Mouse (Mus musculus): ENCODE results near the gene Ankrd6. TPM values are rescaled to one million over a fixed set of nuclear protein-coding genes. Genes with fewer than 3 reads are reported as not detected.
A peak's percentile ranks its signal among the peaks of the same experiment; 100 is the strongest.

The Ankrd6 gene
- 24.0 and 27.1 TPM in 2 replicates for polyA plus RNA-seq (2016; fragmentation: Nextera tagmentation; extraction: Ambion mirVana)

- Histone ChIP-seq H3K4me1 (replicated peaks) (peaks cover 49% of the 10 kb centered on the region), H3K9me3 (no peaks in the 10 kb centered on the region), H3K4me3 (peak within 1 kb of the TSS; percentile 79), H3K36me3 (no peaks in the 10 kb centered on the region), H3K27me3 (ENCODE audit: insufficient read depth, poor library complexity, severe bottlenecking) (peaks cover 21% of the 10 kb centered on the region), H3K27ac (peak within 1 kb of the TSS; percentile 89)
- peak; percentile 90 for DNase-seq (ENCODE audit: low spot score)
- WGBS, result under 1% methylated on average over 66 of the region's 66 CpGs
Observed at GRCm38 (mm10) chr4:32950356-32951034, at the start of gene Ankrd6. Ankrd6 (minus strand) TSS chr4:32950841.

- DNase-seq (ENCODE audit: low spot score), result no peak
- 95% methylated on average over 8 of the region's 8 CpGs for WGBS
- Histone ChIP-seq H3K27ac (no peak overlapping the region), H3K4me3 (no peak overlapping the region), H3K36me3 (peaks cover 36% of the 10 kb centered on the region), H3K4me1 (replicated peaks) (no peaks in the 10 kb centered on the region), H3K9me3 (no peaks in the 10 kb centered on the region), H3K27me3 (ENCODE audit: insufficient read depth, poor library complexity, severe bottlenecking) (no peaks in the 10 kb centered on the region)
Observed at GRCm38 (mm10) chr4:32998996-32999395, 48.4 kb upstream of the Ankrd6 start.

- WGBS, result 88% methylated on average over 5 of the region's 5 CpGs
- Histone ChIP-seq H3K9me3 (no peaks in the 10 kb centered on the region), H3K36me3 (peaks cover 33% of the 10 kb centered on the region), H3K4me1 (replicated peaks) (no peaks in the 10 kb centered on the region), H3K27ac (no peak overlapping the region), H3K27me3 (ENCODE audit: insufficient read depth, poor library complexity, severe bottlenecking) (no peaks in the 10 kb centered on the region), H3K4me3 (no peak overlapping the region)
- no peak for DNase-seq (ENCODE audit: low spot score)
Observed at GRCm38 (mm10) chr4:32997571-32997970, 46.9 kb upstream of the Ankrd6 start.

- H3K27me3 ChIP-seq (ENCODE audit: insufficient read depth, poor library complexity, severe bottlenecking), result no peaks in the 10 kb centered on the region
- no peaks in the 10 kb centered on the region for H3K9me3 ChIP-seq
- DNase-seq (ENCODE audit: low spot score), result no peak
- no peak overlapping the region for H3K4me3 ChIP-seq
- no peak overlapping the region for H3K27ac ChIP-seq
- H3K4me1 ChIP-seq (replicated peaks), result no peaks in the 10 kb centered on the region
- peaks cover 27% of the 10 kb centered on the region for H3K36me3 ChIP-seq
- 98% methylated on average over 5 of the region's 5 CpGs for WGBS
Observed at GRCm38 (mm10) chr4:32996083-32996482, 45.4 kb upstream of the Ankrd6 start.

- peaks cover 24% of the 10 kb centered on the region for H3K36me3 ChIP-seq
- 68% methylated on average over 3 of the region's 3 CpGs for WGBS
- H3K27me3 ChIP-seq (ENCODE audit: insufficient read depth, poor library complexity, severe bottlenecking), result no peaks in the 10 kb centered on the region
Observed at GRCm38 (mm10) chr4:32994168-32994567, 43.5 kb upstream of the Ankrd6 start.

GRCm38 (mm10) chr4:32989346-32989745 lies 38.7 kb upstream of the Ankrd6 start:
- WGBS, result 92% methylated on average over 2 of the region's 2 CpGs
- DNase-seq (ENCODE audit: low spot score), result no peak

More at GRCm38 (mm10) chr4:32994168-32994567, 43.5 kb upstream of the Ankrd6 start:
- no peak overlapping the region for H3K27ac ChIP-seq
- H3K4me3 ChIP-seq, result no peak overlapping the region
- no peak for DNase-seq (ENCODE audit: low spot score)
- H3K9me3 ChIP-seq, result no peaks in the 10 kb centered on the region
- no peaks in the 10 kb centered on the region for H3K4me1 ChIP-seq (replicated peaks)

GRCm38 (mm10) chr4:32987006-32987405 lies 36.4 kb upstream of the Ankrd6 start:
- 68% methylated on average over 3 of the region's 3 CpGs for whole genome bisulfite sequencing
- Histone ChIP-seq H3K9me3 (no peaks in the 10 kb centered on the region), H3K36me3 (no peaks in the 10 kb centered on the region), H3K4me1 (replicated peaks) (peaks cover 40% of the 10 kb centered on the region), H3K4me3 (no peak overlapping the region), H3K27me3 (ENCODE audit: insufficient read depth, poor library complexity, severe bottlenecking) (peaks cover 2% of the 10 kb centered on the region), H3K27ac (no peak overlapping the region)
- no peak for DNase-seq (ENCODE audit: low spot score)

More at GRCm38 (mm10) chr4:32989346-32989745, 38.7 kb upstream of the Ankrd6 start:
- no peaks in the 10 kb centered on the region for H3K9me3 ChIP-seq
- H3K4me1 ChIP-seq (replicated peaks), result peaks cover 23% of the 10 kb centered on the region
- H3K36me3 ChIP-seq, result 0 out of 2 replicates have a peak, but pooled peaks cover 5% of the 10 kb centered on the region
- H3K27me3 ChIP-seq (ENCODE audit: insufficient read depth, poor library complexity, severe bottlenecking), result no peaks in the 10 kb centered on the region
- no peak overlapping the region for H3K4me3 ChIP-seq
- H3K27ac ChIP-seq, result no peak overlapping the region

GRCm38 (mm10) chr4:32985684-32986083 lies 35.0 kb upstream of the Ankrd6 start:
- Histone ChIP-seq H3K4me3 (peak overlapping the region; percentile 91), H3K36me3 (no peaks in the 10 kb centered on the region), H3K9me3 (no peaks in the 10 kb centered on the region), H3K27me3 (ENCODE audit: insufficient read depth, poor library complexity, severe bottlenecking) (peaks cover 14% of the 10 kb centered on the region), H3K4me1 (replicated peaks) (peaks cover 51% of the 10 kb centered on the region), H3K27ac (peak overlapping the region; percentile 60; the same call in 1 of the 2 replicates)
- 7% methylated on average over 3 of the region's 3 CpGs for WGBS
- DNase-seq (ENCODE audit: low spot score), result peak; percentile 22

- peak overlapping the region; percentile 99 for H3K27ac ChIP-seq
- WGBS, result 8% methylated on average over 13 of the region's 13 CpGs
- peaks cover 51% of the 10 kb centered on the region for H3K4me1 ChIP-seq (replicated peaks)
- H3K27me3 ChIP-seq (ENCODE audit: insufficient read depth, poor library complexity, severe bottlenecking), result peaks cover 14% of the 10 kb centered on the region
- peak overlapping the region; percentile 91 for H3K4me3 ChIP-seq
- no peaks in the 10 kb centered on the region for H3K9me3 ChIP-seq
- DNase-seq (ENCODE audit: low spot score), result peak; percentile 34
- no peaks in the 10 kb centered on the region for H3K36me3 ChIP-seq
Observed at GRCm38 (mm10) chr4:32984801-32985675, 34.4 kb upstream of the Ankrd6 start.

GRCm38 (mm10) chr4:32984242-32984641 lies 33.6 kb upstream of the Ankrd6 start:
- Histone ChIP-seq H3K4me1 (replicated peaks) (peaks cover 51% of the 10 kb centered on the region), H3K36me3 (no peaks in the 10 kb centered on the region), H3K4me3 (peak overlapping the region; percentile 91), H3K27ac (peak overlapping the region; percentile 99), H3K9me3 (no peaks in the 10 kb centered on the region), H3K27me3 (ENCODE audit: insufficient read depth, poor library complexity, severe bottlenecking) (peaks cover 14% of the 10 kb centered on the region)
- under 1% methylated on average over 13 of the region's 13 CpGs for WGBS
- DNase-seq (ENCODE audit: low spot score), result peak; percentile 29

- H3K36me3 ChIP-seq, result no peaks in the 10 kb centered on the region
- peak overlapping the region; percentile 99 for H3K27ac ChIP-seq
- peaks cover 14% of the 10 kb centered on the region for H3K27me3 ChIP-seq (ENCODE audit: insufficient read depth, poor library complexity, severe bottlenecking)
- peak overlapping the region; percentile 91 for H3K4me3 ChIP-seq
- H3K9me3 ChIP-seq, result no peaks in the 10 kb centered on the region
- under 1% methylated on average over 93 of the region's 94 CpGs for WGBS
- peaks cover 51% of the 10 kb centered on the region for H3K4me1 ChIP-seq (replicated peaks)
- DNase-seq (ENCODE audit: low spot score), result peak; percentile 77
Observed at GRCm38 (mm10) chr4:32983176-32984155, 32.8 kb upstream of the Ankrd6 start.

- peaks cover 51% of the 10 kb centered on the region for H3K4me1 ChIP-seq (replicated peaks)
- WGBS, result under 1% methylated on average over 18 of the region's 18 CpGs
- H3K27ac ChIP-seq, result peak within 1 kb of the TSS; percentile 99
- peak; percentile 78 for DNase-seq (ENCODE audit: low spot score)
- H3K9me3 ChIP-seq, result no peaks in the 10 kb centered on the region
- H3K4me3 ChIP-seq, result peak within 1 kb of the TSS; percentile 91
- H3K27me3 ChIP-seq (ENCODE audit: insufficient read depth, poor library complexity, severe bottlenecking), result peaks cover 14% of the 10 kb centered on the region
- H3K36me3 ChIP-seq, result no peaks in the 10 kb centered on the region
Observed at GRCm38 (mm10) chr4:32982716-32983175, 32.1 kb upstream of the Ankrd6 start, which contains the start of gene Rragd. Rragd (plus strand) TSS chr4:32983037.
